Mouse (Mus musculus): ENCODE results near the gene Myof. TPM values are rescaled to one million over a fixed set of nuclear protein-coding genes. Genes with fewer than 3 reads are reported as not detected.

Gene Myof
- polyA plus RNA-seq, 1 experiment, result not detected

GRCm38 (mm10) chr19:38032993-38033734 is 10.2 kb downstream of the Myof start:
- H3K27ac ChIP-seq (ENCODE audit: insufficient read depth, low read depth, low read length), result no peak overlapping the region
- H3K4me1 ChIP-seq (ENCODE audit: control insufficient read depth, insufficient read depth, low read length), result peaks cover 8% of the 10 kb centered on the region
- no peak for TF ChIP-seq POLR2A (IDR thresholded peaks at IDR 0.05; ENCODE audit: insufficient read depth, low read depth, low read length)
- no peak for TF ChIP-seq CTCF (IDR thresholded peaks at IDR 0.05; ENCODE audit: insufficient read depth, low read depth, low read length)
- WGBS, result 93% methylated on average over 15 of the region's 15 CpGs
- H3K4me3 ChIP-seq (ENCODE audit: insufficient read depth, low read depth, low read length), result no peak overlapping the region

- H3K4me1 ChIP-seq (ENCODE audit: control insufficient read depth, insufficient read depth, low read length), result peaks cover 11% of the 10 kb centered on the region
- H3K4me3 ChIP-seq (ENCODE audit: insufficient read depth, low read depth, low read length), result no peak overlapping the region
- no peak overlapping the region for H3K27ac ChIP-seq (ENCODE audit: insufficient read depth, low read depth, low read length)
- TF ChIP-seq POLR2A (IDR thresholded peaks at IDR 0.05; ENCODE audit: insufficient read depth, low read depth, low read length), result no peak
- no peak for TF ChIP-seq CTCF (IDR thresholded peaks at IDR 0.05; ENCODE audit: insufficient read depth, low read depth, low read length)
- WGBS, result 73% methylated on average over 9 of the region's 9 CpGs
Measured at GRCm38 (mm10) chr19:38031144-38031543, 12.2 kb downstream of the Myof start.

- H3K27ac ChIP-seq (ENCODE audit: insufficient read depth, low read depth, low read length), result no peak overlapping the region
Measured at GRCm38 (mm10) chr19:38030673-38031137, 12.7 kb downstream of the Myof start.

GRCm38 (mm10) chr19:38029871-38030270 is 13.5 kb downstream of the Myof start:
- no peak overlapping the region for H3K4me3 ChIP-seq (ENCODE audit: insufficient read depth, low read depth, low read length)
- TF ChIP-seq CTCF (IDR thresholded peaks at IDR 0.05; ENCODE audit: insufficient read depth, low read depth, low read length) (no peak), POLR2A (IDR thresholded peaks at IDR 0.05; ENCODE audit: insufficient read depth, low read depth, low read length) (no peak)
- WGBS, result 75% methylated on average over 3 of the region's 3 CpGs
- peaks cover 16% of the 10 kb centered on the region for H3K4me1 ChIP-seq (ENCODE audit: control insufficient read depth, insufficient read depth, low read length)
- H3K27ac ChIP-seq (ENCODE audit: insufficient read depth, low read depth, low read length), result 0 out of 2 replicates have a peak overlapping the region, but pooled peaks have one; percentile 43

More at GRCm38 (mm10) chr19:38030673-38031137, 12.7 kb downstream of the Myof start:
- TF ChIP-seq POLR2A (IDR thresholded peaks at IDR 0.05; ENCODE audit: insufficient read depth, low read depth, low read length), result no peak
- no peak for TF ChIP-seq CTCF (IDR thresholded peaks at IDR 0.05; ENCODE audit: insufficient read depth, low read depth, low read length)
- H3K4me3 ChIP-seq (ENCODE audit: insufficient read depth, low read depth, low read length), result no peak overlapping the region
- under 1% methylated on average over 11 of the region's 23 CpGs for WGBS
- H3K4me1 ChIP-seq (ENCODE audit: control insufficient read depth, insufficient read depth, low read length), result peaks cover 13% of the 10 kb centered on the region

- TF ChIP-seq CTCF (IDR thresholded peaks at IDR 0.05; ENCODE audit: insufficient read depth, low read depth, low read length) (no peak), POLR2A (IDR thresholded peaks at IDR 0.05; ENCODE audit: insufficient read depth, low read depth, low read length) (no peak)
- peaks cover 18% of the 10 kb centered on the region for H3K4me1 ChIP-seq (ENCODE audit: control insufficient read depth, insufficient read depth, low read length)
- H3K27ac ChIP-seq (ENCODE audit: insufficient read depth, low read depth, low read length), result no peak overlapping the region; the same call in 1 of the 2 replicates
- H3K4me3 ChIP-seq (ENCODE audit: insufficient read depth, low read depth, low read length), result no peak overlapping the region
- WGBS, result 95% methylated on average over 3 of the region's 3 CpGs
Measured at GRCm38 (mm10) chr19:38029292-38029691, 14.1 kb downstream of the Myof start.

- peaks cover 22% of the 10 kb centered on the region for H3K4me1 ChIP-seq (ENCODE audit: control insufficient read depth, insufficient read depth, low read length)
- H3K4me3 ChIP-seq (ENCODE audit: insufficient read depth, low read depth, low read length), result no peak overlapping the region
- WGBS, result 79% methylated on average over 10 of the region's 10 CpGs
- no peak overlapping the region for H3K27ac ChIP-seq (ENCODE audit: insufficient read depth, low read depth, low read length)
- TF ChIP-seq POLR2A (IDR thresholded peaks at IDR 0.05; ENCODE audit: insufficient read depth, low read depth, low read length), result no peak
- no peak for TF ChIP-seq CTCF (IDR thresholded peaks at IDR 0.05; ENCODE audit: insufficient read depth, low read depth, low read length)
Measured at GRCm38 (mm10) chr19:38027881-38028521, 15.4 kb downstream of the Myof start.

- WGBS, result 90% methylated on average over 6 of the region's 6 CpGs
- Histone ChIP-seq H3K27ac (ENCODE audit: insufficient read depth, low read depth, low read length) (no peak overlapping the region), H3K4me3 (ENCODE audit: insufficient read depth, low read depth, low read length) (no peak overlapping the region), H3K4me1 (ENCODE audit: control insufficient read depth, insufficient read depth, low read length) (peaks cover 22% of the 10 kb centered on the region)
- TF ChIP-seq POLR2A (IDR thresholded peaks at IDR 0.05; ENCODE audit: insufficient read depth, low read depth, low read length) (no peak), CTCF (IDR thresholded peaks at IDR 0.05; ENCODE audit: insufficient read depth, low read depth, low read length) (no peak)
Measured at GRCm38 (mm10) chr19:38027389-38027788, 16.0 kb downstream of the Myof start.

GRCm38 (mm10) chr19:38026211-38026624 is 17.2 kb downstream of the Myof start:
- Histone ChIP-seq H3K4me3 (ENCODE audit: insufficient read depth, low read depth, low read length) (no peak overlapping the region), H3K4me1 (ENCODE audit: control insufficient read depth, insufficient read depth, low read length) (peaks cover 21% of the 10 kb centered on the region), H3K27ac (ENCODE audit: insufficient read depth, low read depth, low read length) (no peak overlapping the region)
- no peak for TF ChIP-seq POLR2A (IDR thresholded peaks at IDR 0.05; ENCODE audit: insufficient read depth, low read depth, low read length)
- no peak for TF ChIP-seq CTCF (IDR thresholded peaks at IDR 0.05; ENCODE audit: insufficient read depth, low read depth, low read length)
- WGBS, result 65% methylated on average over 8 of the region's 8 CpGs
